Mouse (Mus musculus): ENCODE data around the gene Osbpl10.

The Osbpl10 gene

DNA sequence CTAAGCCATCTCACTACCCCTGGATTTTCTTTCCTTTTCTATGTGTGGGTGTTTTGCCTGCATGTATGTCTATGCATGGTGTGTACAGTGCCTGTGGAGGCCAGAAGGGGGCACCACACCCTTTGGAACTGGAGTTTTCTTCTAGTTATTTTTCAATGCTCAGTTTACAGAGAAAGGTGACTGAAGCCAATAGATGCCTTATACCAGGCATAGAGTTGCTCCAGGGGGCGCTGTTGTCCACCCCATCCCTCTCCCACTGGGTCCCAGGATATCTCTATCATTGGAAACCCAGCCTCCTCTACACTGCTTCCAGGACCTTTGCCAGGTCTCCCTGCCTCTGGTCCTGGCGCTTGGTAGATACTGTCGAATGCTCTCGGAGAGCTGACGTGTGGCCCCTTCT is 184.7 kb downstream of the Osbpl10 start:
- peak; percentile 23 to 31 for DNase-seq (ENCODE audit: low spot score in 2 of 2)

DNA sequence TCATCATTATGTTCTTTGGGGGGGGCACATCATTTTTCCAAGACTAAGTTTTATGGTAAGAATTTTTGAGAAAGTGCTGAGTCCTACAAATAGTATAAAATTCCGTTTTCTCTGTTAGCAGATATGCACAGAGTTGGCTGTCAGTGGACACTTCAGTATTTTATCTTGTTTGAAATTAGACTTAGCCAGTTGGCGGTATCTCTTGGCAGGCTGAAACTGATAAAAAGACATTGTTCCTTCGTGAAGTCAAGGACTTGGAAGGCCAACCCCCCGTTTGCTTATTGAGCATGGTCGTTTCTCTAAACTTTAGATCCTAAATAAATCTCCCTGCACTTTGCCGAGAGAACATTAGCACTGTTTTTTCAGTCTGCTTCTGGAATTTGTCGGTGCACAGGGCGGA is 185.3 kb downstream of the Osbpl10 start:
- DNase-seq (ENCODE audit: low spot score in 2 of 2) = no peak

DNA sequence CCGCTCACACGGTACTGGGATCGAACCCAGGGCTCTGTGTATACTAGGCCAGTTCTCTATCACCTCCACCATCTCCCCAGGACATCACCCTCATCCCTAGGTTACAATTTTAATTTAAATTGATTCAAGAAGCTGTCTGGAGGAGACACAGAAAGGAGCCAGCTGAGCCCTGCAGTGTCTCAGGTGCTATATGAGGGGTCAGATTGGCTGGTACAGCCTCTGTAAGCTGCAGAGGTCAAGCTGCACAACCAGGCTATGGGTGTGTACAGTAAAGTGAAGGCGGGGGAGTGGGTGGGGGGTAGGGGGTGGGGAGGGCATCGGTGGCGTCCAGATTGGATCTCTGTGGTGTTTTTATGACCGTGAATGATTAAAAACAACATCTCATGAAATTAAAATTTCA is 186.0 kb downstream of the Osbpl10 start:
- no peak for DNase-seq (ENCODE audit: low spot score in 2 of 2)

- no peak for DNase-seq (ENCODE audit: low spot score in 2 of 2)
These were observed 187.6 kb downstream of the Osbpl10 start for GRCm38 (mm10) chr9:115165996-115166395.

DNA sequence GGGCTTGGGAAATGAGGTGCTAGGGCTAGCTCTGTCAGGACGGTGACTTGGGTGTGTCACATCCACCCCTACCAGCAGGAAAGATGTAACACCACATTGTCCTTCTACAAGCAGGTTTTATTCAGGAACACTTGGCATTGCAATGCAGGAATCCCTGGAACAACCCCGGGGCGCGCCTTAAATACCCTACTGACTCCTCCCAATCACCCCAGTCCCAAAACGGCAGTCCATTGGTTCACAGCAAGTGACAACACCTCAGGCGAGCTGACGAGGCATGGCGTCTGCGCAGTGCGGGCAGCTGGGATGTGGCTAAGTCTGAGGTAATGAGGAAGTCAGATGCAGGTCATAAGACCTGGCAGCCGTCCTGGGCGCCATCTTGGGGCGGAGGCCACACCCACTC is 191.2 kb downstream of the Osbpl10 start:
- DNase-seq (ENCODE audit: low spot score in 2 of 2) = no peak

DNA sequence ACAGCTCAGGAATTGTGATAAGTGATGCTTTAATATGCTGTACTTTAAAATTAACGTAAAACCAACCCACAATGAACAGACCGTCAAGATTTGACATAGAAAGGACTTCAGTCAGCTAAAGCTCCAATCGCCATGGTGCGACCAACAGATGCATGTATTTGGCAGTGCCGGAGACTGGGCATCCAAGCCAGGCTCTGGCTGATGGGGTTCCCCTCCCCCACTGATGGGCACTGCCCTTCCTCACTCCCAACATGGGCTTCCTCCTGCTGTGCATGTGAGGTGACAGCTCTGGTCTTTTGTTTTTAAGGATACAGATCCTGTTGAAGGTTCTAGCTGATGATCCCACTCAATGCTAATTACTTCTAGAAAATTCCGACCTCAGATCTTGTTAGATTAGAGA is 193.7 kb downstream of the Osbpl10 start:
- DNase-seq (ENCODE audit: low spot score in 2 of 2) = no peak

DNA sequence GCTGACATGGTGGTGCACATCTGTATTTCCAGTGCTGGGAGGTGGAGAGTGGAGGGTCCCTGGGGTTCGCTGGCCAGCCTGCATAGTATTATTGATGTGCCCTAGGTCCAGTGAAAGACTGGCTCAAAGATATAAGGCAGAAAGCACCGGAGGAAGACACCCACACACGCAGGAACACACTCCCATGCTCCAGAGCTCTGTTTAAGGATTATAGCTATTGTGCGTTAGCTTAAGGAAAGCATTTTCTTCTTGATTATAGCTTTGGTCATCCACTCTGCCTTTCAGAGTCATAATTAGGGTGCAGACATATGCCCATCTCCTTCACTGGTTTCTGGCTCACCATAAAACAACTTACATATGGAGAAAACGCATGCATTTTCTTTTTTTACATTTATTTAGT is 200.8 kb downstream of the Osbpl10 start:
- no peak for DNase-seq (ENCODE audit: low spot score in 2 of 2)

- DNase-seq (ENCODE audit: low spot score in 2 of 2) = no peak
These were observed 201.6 kb downstream of the Osbpl10 start for GRCm38 (mm10) chr9:115179935-115180334.

DNA sequence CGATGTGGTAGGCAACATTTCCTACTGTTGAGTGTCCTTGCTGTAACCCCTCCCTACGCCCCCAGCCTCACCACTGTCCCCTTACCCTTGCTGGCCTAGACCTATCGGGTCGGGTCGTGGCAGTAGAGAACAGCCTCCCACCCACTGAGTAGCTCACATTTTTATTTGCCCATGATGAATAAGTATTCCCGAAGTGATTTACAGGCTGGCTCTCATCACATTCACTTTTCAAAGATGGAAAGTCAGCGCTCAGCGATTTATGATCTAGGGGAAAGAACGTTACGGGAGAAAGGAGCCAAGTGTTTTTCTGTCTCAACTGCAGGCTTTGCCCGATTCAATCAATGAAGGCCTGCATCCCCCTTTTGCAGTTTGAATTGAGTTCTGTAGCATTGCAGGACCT is 208.0 kb downstream of the Osbpl10 start:
- DNase-seq (ENCODE audit: low spot score in 2 of 2) = no peak

DNA sequence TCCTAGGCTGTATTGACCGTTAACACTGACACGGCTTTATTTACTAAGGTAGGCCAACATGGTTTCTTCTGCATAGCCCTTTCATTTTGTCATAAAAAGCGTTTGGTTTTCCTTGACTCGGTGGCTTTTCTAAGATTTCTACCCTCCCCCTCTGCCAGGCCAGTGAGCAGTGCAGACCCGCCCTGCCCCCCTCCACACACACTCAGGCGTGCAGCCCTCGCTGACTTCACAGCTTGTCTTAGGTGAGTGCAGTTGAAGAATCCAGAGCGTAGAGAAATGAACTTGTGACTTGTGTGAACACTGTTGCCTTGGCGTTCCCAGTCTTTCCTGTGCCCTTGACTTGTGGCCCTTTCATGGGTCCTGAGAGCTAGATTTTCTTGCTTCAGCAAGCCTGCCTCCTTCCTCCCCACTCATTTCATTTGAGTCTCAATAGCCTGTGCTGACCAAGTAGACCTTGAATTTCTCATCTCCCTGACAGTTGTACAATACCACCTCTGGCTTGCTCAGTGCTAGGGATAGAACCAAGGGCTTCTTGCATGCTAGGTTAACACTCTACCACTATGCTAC is 212.1 kb downstream of the Osbpl10 start:
- DNase-seq (ENCODE audit: low spot score in 2 of 2) = no peak

- DNase-seq (ENCODE audit: low spot score in 2 of 2) = no peak
These were observed 214.5 kb downstream of the Osbpl10 start for GRCm38 (mm10) chr9:115192890-115193289.

DNA sequence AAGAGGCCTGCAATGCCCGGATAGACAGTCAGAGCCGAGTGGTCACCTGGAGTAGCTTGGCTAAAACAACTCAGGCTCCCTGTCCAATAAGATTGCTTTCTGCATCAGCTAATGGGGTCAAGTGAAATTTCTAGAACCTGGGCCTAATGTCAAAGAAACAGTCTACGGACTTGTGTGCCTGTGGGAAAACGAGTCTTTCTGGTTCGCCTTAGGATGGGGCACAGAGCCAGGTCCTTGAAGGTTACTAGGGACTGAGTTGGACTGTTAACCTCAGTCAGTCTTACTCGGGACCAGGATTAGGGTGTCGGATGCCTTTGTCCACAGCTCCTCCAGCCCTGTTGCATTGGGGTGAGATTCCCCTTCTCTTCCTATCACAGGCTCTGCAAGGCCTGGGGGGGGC is 218.7 kb downstream of the Osbpl10 start:
- no peak for DNase-seq (ENCODE audit: low spot score in 2 of 2)

DNA sequence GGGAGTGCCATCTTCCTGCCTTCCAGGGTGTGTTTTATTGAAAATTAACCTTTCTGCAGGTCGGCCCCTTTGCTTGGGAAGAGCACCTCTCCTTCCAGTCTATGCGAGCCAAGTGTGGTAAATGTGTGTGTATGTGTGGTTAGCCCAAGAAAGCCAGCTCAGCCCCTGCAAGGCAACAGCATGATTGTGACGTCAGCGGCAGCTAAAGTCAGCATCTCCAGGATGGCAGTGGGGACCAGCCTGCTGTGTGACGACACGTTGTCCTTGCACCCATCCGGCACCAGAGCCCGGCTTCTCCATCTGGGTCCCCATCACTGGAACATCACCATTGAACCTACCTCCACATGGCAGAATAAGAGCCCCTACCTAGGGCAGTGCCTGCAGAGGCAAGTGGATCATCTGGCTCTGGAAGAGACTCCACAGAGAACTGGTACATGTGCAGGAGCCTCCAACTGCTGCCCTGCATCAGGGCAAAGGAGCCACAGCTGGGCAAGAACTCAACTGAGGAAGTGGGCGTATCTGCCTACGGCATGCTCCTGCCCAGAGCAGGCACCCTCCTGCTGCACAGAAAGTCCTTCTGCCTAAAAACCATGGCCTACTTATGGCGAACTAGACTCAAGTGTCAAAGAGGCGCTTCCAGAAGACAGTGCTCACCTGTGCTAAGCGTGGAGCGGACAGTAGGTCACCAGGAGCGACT is 221.9 kb downstream of the Osbpl10 start:
- no peak for DNase-seq (ENCODE audit: low spot score in 2 of 2)

DNA sequence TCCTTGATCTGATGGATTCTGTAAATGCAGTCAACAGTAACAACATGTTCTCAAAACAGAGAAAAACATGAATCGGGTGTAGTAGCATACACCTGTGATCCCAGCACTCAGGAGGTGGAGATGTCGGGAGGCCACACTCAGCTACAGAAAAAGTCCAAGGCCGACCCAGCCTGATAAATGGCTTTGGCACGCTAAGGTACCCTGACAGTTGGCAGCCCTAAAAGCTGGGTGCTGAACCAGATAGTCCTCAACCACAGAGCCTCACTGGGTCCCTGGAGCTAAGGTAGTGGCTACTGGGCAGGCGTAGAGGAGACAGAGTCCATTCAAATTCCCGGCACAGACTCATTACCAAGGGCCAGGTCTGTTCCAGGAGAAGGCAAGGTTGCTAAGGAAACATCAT is 222.9 kb downstream of the Osbpl10 start:
- no peak for DNase-seq (ENCODE audit: low spot score in 2 of 2)

DNA sequence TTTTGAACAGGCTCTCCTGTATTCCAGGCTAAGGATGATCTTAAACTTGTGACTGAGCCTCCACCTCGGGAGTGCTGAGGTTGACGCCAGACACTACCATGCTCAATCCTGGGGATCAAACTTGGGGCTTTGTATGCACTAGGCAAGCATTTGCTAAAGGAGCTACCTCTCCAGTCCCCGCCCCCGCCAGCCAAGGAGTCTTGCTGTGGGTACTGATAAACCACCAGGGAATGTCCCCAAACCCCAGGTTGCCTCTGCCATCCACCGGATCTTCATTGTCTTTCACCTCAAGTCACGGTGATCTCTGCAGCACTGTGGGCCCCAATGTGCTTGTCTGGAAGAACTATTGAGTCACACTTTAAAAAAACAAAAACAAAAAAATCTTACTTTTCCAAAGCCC is 224.8 kb downstream of the Osbpl10 start:
- no peak for DNase-seq (ENCODE audit: low spot score in 2 of 2)

GRCm38 (mm10) chr9:115205491-115205890 is 227.1 kb downstream of the Osbpl10 start:
- DNase-seq (ENCODE audit: low spot score in 2 of 2) = no peak

DNA sequence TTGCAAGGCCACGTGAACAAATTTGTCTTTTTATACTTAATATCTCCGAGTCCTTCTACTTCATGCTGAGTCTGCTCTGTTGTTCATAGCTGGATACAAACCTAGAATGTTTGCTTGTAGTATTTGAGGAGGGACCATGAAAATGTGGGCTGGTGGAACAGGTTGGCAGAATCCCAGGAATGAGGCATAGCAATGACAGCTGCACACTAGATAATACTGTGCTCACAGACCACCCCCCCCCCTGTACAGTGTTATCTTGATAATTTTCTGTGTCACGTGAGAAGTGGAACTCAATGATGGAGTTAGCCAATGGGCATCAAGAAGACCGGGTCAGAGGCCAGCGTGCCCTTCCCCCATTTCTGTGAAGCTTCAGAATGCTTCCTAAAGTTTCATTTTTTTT is 227.8 kb downstream of the Osbpl10 start:
- no peak for DNase-seq (ENCODE audit: low spot score in 2 of 2)

DNA sequence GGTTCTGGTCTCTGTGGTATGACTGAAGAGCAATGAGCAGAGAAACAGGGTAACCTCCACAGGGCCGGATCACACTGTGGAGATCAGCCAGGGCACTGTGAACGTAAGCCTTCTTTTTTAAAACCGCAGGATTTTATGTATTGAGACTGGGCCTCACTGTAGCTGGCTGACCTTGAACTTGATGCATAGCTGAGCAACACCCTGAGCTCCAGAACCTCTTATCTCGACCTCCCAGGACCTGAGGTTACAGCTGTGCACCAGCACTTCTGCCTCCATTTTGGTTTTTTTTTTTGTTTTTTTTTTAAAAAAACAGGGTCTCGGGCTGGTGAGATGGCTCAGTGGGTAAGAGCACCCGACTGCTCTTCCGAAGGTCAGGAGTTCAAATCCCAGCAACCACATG is 231.4 kb downstream of the Osbpl10 start:
- DNase-seq (ENCODE audit: low spot score in 2 of 2) = no peak

DNA sequence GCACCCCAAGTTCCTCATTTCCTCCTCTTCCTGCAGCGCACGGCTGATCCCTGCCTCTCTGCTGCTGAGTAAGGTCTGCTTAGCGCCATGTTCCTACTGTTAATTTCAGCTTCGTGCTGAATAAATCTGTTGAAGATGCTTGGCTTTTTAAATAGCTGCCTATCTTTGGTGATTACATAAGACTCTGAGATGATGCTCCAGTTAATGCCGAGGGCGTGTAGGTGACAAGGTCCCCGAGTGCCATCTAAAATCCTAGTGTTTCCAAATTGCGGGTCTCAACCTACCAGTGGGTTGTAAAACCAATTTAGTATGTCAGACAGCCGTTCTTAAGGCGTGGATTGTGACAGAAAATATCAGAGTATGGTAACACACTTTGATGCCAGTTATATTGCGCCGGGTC is 232.2 kb downstream of the Osbpl10 start:
- no peak for DNase-seq (ENCODE audit: low spot score in 2 of 2)

- DNase-seq (ENCODE audit: low spot score in 2 of 2) = no peak
These were observed 235.4 kb downstream of the Osbpl10 start for GRCm38 (mm10) chr9:115213755-115214264.

DNA sequence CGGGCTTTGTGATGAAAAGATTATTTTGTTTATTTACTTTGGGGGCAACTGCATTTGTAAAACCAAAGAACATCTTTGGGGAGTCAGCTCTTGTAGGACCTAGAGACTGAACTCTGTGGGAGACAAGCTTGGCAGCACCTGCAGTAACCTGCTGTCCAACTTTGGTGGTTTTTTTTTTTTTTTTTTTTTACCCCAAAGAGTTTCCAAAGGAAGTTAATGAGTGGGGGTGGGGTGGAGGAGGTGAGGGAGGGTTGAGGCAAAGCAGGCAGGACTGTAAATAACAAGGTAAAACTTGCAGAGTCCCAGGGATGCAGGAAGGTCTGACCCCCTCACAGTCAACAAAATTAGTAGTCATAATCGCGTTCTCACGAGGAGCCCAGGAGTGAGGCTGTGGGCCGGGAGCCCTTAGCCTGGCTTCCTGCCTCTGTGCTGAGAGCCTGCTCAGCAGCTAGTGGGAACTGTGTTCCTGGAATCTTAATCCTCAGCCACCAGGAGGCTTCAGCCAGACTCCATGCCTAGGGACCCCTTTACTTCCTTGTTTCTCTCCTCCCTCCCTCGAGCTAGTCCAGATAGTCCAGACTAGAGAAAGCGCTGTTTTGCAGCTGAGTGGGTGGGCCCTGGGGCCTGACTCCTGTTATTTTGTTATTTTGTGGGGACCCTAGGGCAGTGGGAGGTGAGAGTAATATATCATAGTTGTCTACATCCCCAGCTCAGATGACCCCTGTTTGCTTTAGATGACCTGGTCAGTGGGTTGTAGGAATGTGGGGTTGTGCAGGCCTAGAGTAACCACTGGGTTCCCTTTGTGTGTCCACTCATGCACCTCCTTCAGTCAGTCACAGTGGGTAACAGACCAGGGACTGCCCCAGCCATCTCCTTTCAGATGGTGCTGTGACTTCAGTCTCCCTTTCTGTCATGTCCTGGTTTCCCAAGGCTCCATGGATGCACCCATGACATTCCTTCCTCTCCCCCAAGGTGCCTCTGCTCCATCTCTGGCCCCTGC is 236.5 kb downstream of the Osbpl10 start:
- no peak for DNase-seq (ENCODE audit: low spot score in 2 of 2)
